Mouse (Mus musculus) hindbrain, embryonic 15.5 days (tissue): ENCODE results near the gene Plch2. TPM values are rescaled to one million over a fixed set of nuclear protein-coding genes. Genes with fewer than 3 reads are reported as not detected.
A peak's percentile ranks its signal among the peaks of the same experiment; 100 is the strongest.

ENCODE experiments used
- ATAC-seq: fragments of 200-750 bp; cut with Nextera tagmentation; 2 replicates; pipeline ENCODE4 v1.8.0; 2017; ENCODE audit warnings: low read depth, moderate number of reproducible peaks, moderate TSS enrichment; ENCODE audit not compliant: low FRiP score
- H3K27ac ChIP-seq: fragments of 300-500 bp; sonication (generic); replicated peaks from 2 replicates; pipeline ENCODE4 v1.5.1; 2015; ENCODE audit warnings: mild to moderate bottlenecking, inconsistent platforms
- H3K27me3 ChIP-seq: fragments of 300-500 bp; sonication (generic); 2 replicates; pipeline ENCODE4 v1.6.1; 2015; ENCODE audit warnings: control low read depth, inconsistent platforms
- H3K36me3 ChIP-seq: fragments of 300-500 bp; sonication (generic); 2 replicates; pipeline ENCODE4 v1.6.1; 2015; ENCODE audit warnings: control low read depth, inconsistent platforms
- H3K4me1 ChIP-seq: fragments of 300-500 bp; sonication (generic); replicated peaks from 2 replicates; pipeline ENCODE4 v1.6.1; 2015; ENCODE audit warnings: control low read depth, inconsistent platforms
- H3K4me2 ChIP-seq: fragments of 300-500 bp; sonication (generic); 2 replicates; pipeline ENCODE4 v1.6.1; 2015; ENCODE audit warnings: moderate library complexity, mild to moderate bottlenecking, inconsistent platforms
- H3K4me3 ChIP-seq: fragments of 300-500 bp; sonication (generic); 2 replicates; pipeline ENCODE4 v1.5.1; 2015; ENCODE audit warnings: mild to moderate bottlenecking, inconsistent platforms
- H3K9ac ChIP-seq: fragments of 300-500 bp; sonication (generic); 2 replicates; pipeline ENCODE4 v1.6.1; 2015; ENCODE audit warnings: inconsistent platforms
- H3K9me3 ChIP-seq: fragments of 300-500 bp; sonication (generic); 2 replicates; pipeline ENCODE4 v1.6.1; 2016; ENCODE audit warnings: control low read depth, inconsistent platforms
- WGBS: fragments of 180-500 bp; shearing (Covaris S2); methylation state at CpG from one replicate; pipeline ENCODE4 v1.1.7; 2015; 5-methylcytosine and 5-hydroxymethylcytosine counted together
- polyA plus RNA-seq: library from polyadenylated mRNA; unstranded; fragments of >200 nt; fragmentation: Nextera tagmentation; extraction: Ambion mirVana; gene quantifications from 2 replicates; pipeline ENCODE4 v1.2.1, GENCODE M21; 2015

Gene Plch2
- polyA plus RNA-seq, 1 experiment from 2014 or later: 18.2 TPM

GRCm38 (mm10) chr4:155069191-155069590, 12.6 kb upstream of the Plch2 start:
- Histone ChIP-seq H3K4me2 (no peak overlapping the region), H3K27ac (no peak overlapping the region), H3K4me3 (no peak overlapping the region), H3K4me1 (peaks cover 22% of the 10 kb centered on the region), H3K36me3 (peaks cover 49% of the 10 kb centered on the region), H3K9me3 (no peaks in the 10 kb centered on the region), H3K27me3 (no peaks in the 10 kb centered on the region), H3K9ac (no peak overlapping the region)
- WGBS: 84% methylated on average over 6 of the region's 6 CpGs
- ATAC-seq: no peak

- no peak for ATAC-seq
- Histone ChIP-seq H3K4me3 (no peak overlapping the region), H3K4me1 (peaks cover 22% of the 10 kb centered on the region), H3K4me2 (no peak overlapping the region), H3K27me3 (no peaks in the 10 kb centered on the region), H3K27ac (no peak overlapping the region), H3K9ac (no peak overlapping the region), H3K36me3 (peaks cover 42% of the 10 kb centered on the region), H3K9me3 (no peaks in the 10 kb centered on the region)
- WGBS: 92% methylated on average over 20 of the region's 20 CpGs
Measured at GRCm38 (mm10) chr4:155068357-155068972, 11.9 kb upstream of the Plch2 start.

- Histone ChIP-seq H3K9ac (peak within 1 kb of the TSS; percentile 80), H3K4me2 (peak within 1 kb of the TSS; percentile 81), H3K27me3 (no peaks in the 10 kb centered on the region), H3K36me3 (peaks cover 30% of the 10 kb centered on the region), H3K4me3 (peak within 1 kb of the TSS; percentile 73), H3K9me3 (no peaks in the 10 kb centered on the region), H3K4me1 (peaks cover 22% of the 10 kb centered on the region), H3K27ac (peak within 1 kb of the TSS; percentile 82)
- WGBS: 1% methylated on average over 48 of the region's 48 CpGs
- peak; percentile 93 for ATAC-seq
Measured at GRCm38 (mm10) chr4:155066834-155067522, 10.4 kb upstream of the Plch2 start, which contains the start of gene Pex10. Gene Pex10 (plus strand): TSS chr4:155067016.

GRCm38 (mm10) chr4:155065970-155066833, 9.6 kb upstream of the Plch2 start:
- Histone ChIP-seq H3K27me3 (no peaks in the 10 kb centered on the region), H3K9ac (0 out of 2 replicates have a peak overlapping the region, but pooled peaks have one; percentile 9), H3K27ac (peak overlapping the region; percentile 49), H3K4me1 (peaks cover 22% of the 10 kb centered on the region), H3K4me3 (peak overlapping the region; percentile 73), H3K9me3 (no peaks in the 10 kb centered on the region), H3K36me3 (peaks cover 22% of the 10 kb centered on the region), H3K4me2 (peak overlapping the region; percentile 81)
- ATAC-seq: peak; percentile 47
- 6% methylated on average over 15 of the region's 15 CpGs for WGBS

- Histone ChIP-seq H3K4me2 (no peak overlapping the region), H3K9ac (no peak overlapping the region), H3K9me3 (no peaks in the 10 kb centered on the region), H3K4me3 (no peak overlapping the region), H3K36me3 (peaks cover 9% of the 10 kb centered on the region), H3K27ac (no peak overlapping the region), H3K4me1 (peaks cover 22% of the 10 kb centered on the region), H3K27me3 (no peaks in the 10 kb centered on the region)
- WGBS: 84% methylated on average over 2 of the region's 2 CpGs
- no peak for ATAC-seq
Measured at GRCm38 (mm10) chr4:155064474-155064873, 7.9 kb upstream of the Plch2 start.

GRCm38 (mm10) chr4:155063895-155064294, 7.3 kb upstream of the Plch2 start:
- H3K9me3 ChIP-seq: no peaks in the 10 kb centered on the region
- peaks cover 3% of the 10 kb centered on the region for H3K36me3 ChIP-seq
- H3K27ac ChIP-seq: no peak overlapping the region
- H3K9ac ChIP-seq: no peak overlapping the region
- no peak overlapping the region for H3K4me3 ChIP-seq
- no peak overlapping the region for H3K4me2 ChIP-seq
- 50% methylated on average over 3 of the region's 3 CpGs for WGBS
- H3K4me1 ChIP-seq: peaks cover 22% of the 10 kb centered on the region
- no peaks in the 10 kb centered on the region for H3K27me3 ChIP-seq
- ATAC-seq: no peak

GRCm38 (mm10) chr4:155058325-155058724, 1.7 kb upstream of the Plch2 start:
- Histone ChIP-seq H3K36me3 (no peaks in the 10 kb centered on the region), H3K27me3 (no peaks in the 10 kb centered on the region), H3K4me3 (no peak overlapping the region), H3K4me1 (peaks cover 11% of the 10 kb centered on the region; the same call in 1 of the 2 replicates), H3K9ac (no peak overlapping the region), H3K27ac (no peak overlapping the region), H3K4me2 (no peak overlapping the region), H3K9me3 (no peaks in the 10 kb centered on the region)
- WGBS: 48% methylated on average over 10 of the region's 10 CpGs
- no peak for ATAC-seq

GRCm38 (mm10) chr4:155050116-155050515, 6.5 kb downstream of the Plch2 start:
- no peak overlapping the region for H3K9ac ChIP-seq
- no peaks in the 10 kb centered on the region for H3K9me3 ChIP-seq
- no peak overlapping the region for H3K27ac ChIP-seq
- H3K4me1 ChIP-seq: no peaks in the 10 kb centered on the region
- no peak overlapping the region for H3K4me3 ChIP-seq
- WGBS: 90% methylated on average over 7 of the region's 7 CpGs
- H3K27me3 ChIP-seq: no peaks in the 10 kb centered on the region
- no peak overlapping the region for H3K4me2 ChIP-seq
- ATAC-seq: no peak
- no peaks in the 10 kb centered on the region for H3K36me3 ChIP-seq

GRCm38 (mm10) chr4:155046636-155047035, 9.9 kb downstream of the Plch2 start:
- Histone ChIP-seq H3K4me3 (no peak overlapping the region), H3K4me1 (peaks cover 20% of the 10 kb centered on the region), H3K27ac (no peak overlapping the region), H3K4me2 (no peak overlapping the region), H3K27me3 (peaks cover 26% of the 10 kb centered on the region), H3K36me3 (no peaks in the 10 kb centered on the region), H3K9me3 (no peaks in the 10 kb centered on the region), H3K9ac (no peak overlapping the region)
- WGBS: 85% methylated on average over 14 of the region's 14 CpGs
- no peak for ATAC-seq

- Histone ChIP-seq H3K9me3 (no peaks in the 10 kb centered on the region), H3K4me1 (peaks cover 42% of the 10 kb centered on the region), H3K36me3 (no peaks in the 10 kb centered on the region), H3K4me2 (peak overlapping the region; percentile 92), H3K9ac (peak overlapping the region; percentile 64), H3K27ac (no peak overlapping the region), H3K27me3 (peaks cover 26% of the 10 kb centered on the region), H3K4me3 (peak overlapping the region; percentile 55)
- 2% methylated on average over 25 of the region's 25 CpGs for WGBS
- peak; percentile 16 for ATAC-seq
Measured at GRCm38 (mm10) chr4:155043289-155043625, 13.3 kb downstream of the Plch2 start.

GRCm38 (mm10) chr4:155042606-155043288, 13.8 kb downstream of the Plch2 start:
- Histone ChIP-seq H3K4me2 (peak overlapping the region; percentile 92), H3K27ac (no peak overlapping the region), H3K9me3 (no peaks in the 10 kb centered on the region), H3K4me1 (peaks cover 42% of the 10 kb centered on the region), H3K4me3 (peak overlapping the region; percentile 55), H3K36me3 (no peaks in the 10 kb centered on the region), H3K27me3 (peaks cover 26% of the 10 kb centered on the region), H3K9ac (peak overlapping the region; percentile 64)
- 2% methylated on average over 56 of the region's 65 CpGs for WGBS
- peak; percentile 61 for ATAC-seq
